In the genomic region with DNA sequence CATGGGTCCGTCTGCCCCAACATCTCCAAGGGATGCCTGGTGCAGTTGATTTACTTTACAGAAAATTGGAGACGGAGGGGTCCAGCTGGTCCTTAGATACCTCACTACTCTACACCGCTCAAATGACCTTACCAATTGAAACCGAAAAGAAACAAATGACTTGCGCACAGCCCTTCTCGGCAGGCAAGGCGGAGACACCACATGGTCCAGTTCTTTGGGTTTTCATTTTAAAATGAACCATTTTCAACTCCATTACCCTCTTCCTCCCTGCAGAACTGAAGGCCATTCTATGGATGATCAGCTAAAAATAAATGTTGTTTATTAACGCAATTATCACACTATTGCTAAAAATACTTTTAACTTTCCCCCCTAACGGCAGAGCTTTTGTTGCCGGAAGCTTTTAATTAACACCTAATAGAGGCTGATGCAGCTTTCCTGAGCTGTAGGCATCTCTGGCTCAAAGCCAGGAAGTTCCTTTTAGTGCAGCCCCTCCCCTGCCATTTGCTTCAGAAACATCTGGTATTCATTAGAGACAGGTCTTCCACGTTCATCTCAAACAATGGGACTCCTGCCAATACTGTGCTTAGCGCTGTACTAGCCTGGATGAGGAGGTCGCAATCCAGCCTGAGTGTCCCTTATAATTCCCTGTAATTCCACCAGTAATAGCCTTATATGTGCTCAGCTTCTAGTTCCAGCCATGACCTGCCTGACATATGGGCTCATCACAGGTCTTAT, we compare ENCODE assay signal across 10 mouse cellular contexts.
DNase-seq lines count a peak whose midpoint lies in the region; ATAC-seq and TF ChIP-seq lines count a peak whose summit lies in the region.
"Had no signal": no experiment of that assay in that cellular context is flagged by ENCODE, and none has a peak within 500 bp of the region (broad histone marks: within the 10 kb centered on the region; RNA-seq: fewer than 3 reads in every experiment).

No protein-coding gene starts in this region.

- H3K4me3 ChIP-seq in lung, embryonic 16.5 days (ENCODE audit: low read length) = no peak overlapping the region
- no peak overlapping the region for H3K4me3 ChIP-seq in embryonic facial prominence, embryonic 11.5 days (ENCODE audit: low read depth, low read length)
- H3K4me3 ChIP-seq in limb, embryonic 14.5 days (replicated peaks; ENCODE audit: low read length) = no peak overlapping the region; the same call in 1 of the 2 replicates

- H3K27ac ChIP-seq in lung, embryonic 16.5 days (ENCODE audit: low read length) = no peak overlapping the region
- no peak overlapping the region for H3K27ac ChIP-seq in embryonic facial prominence, embryonic 11.5 days (replicated peaks; ENCODE audit: low read depth, low read length)
- H3K27ac ChIP-seq in limb, embryonic 14.5 days (replicated peaks; ENCODE audit: low read depth, low read length) = no peak overlapping the region
- H3K27ac ChIP-seq: macrophage had no signal

- no peak for TF ChIP-seq POLR2A in limb, embryonic 14.5 days (IDR thresholded peaks at IDR 0.05; ENCODE audit: borderline replicate concordance, extremely low read depth, insufficient read depth, insufficient read length)

- H3K36me3 ChIP-seq in lung, embryonic 16.5 days (ENCODE audit: control insufficient read depth, insufficient read depth, low read length) = no peaks in the 10 kb centered on the region
- no peaks in the 10 kb centered on the region for H3K36me3 ChIP-seq in embryonic facial prominence, embryonic 11.5 days (replicated peaks; ENCODE audit: control insufficient read depth, insufficient read depth, low read depth, low read length)
- H3K36me3 ChIP-seq in limb, embryonic 14.5 days (ENCODE audit: control insufficient read depth, insufficient read depth, low read length) = no peaks in the 10 kb centered on the region

- WGBS in lung, embryonic 16.5 days = 39% methylated on average over 13 of the region's 13 CpGs
- 35% methylated on average over 13 of the region's 13 CpGs for WGBS in embryonic facial prominence, embryonic 11.5 days
- 10% methylated on average over 13 of the region's 13 CpGs for WGBS in limb, embryonic 14.5 days

- no peaks in the 10 kb centered on the region for H3K9me3 ChIP-seq in lung, embryonic 16.5 days (ENCODE audit: control insufficient read depth, low read length)
- no peaks in the 10 kb centered on the region for H3K9me3 ChIP-seq in embryonic facial prominence, embryonic 11.5 days (replicated peaks; ENCODE audit: control insufficient read depth, low read length)
- no peaks in the 10 kb centered on the region for H3K9me3 ChIP-seq in limb, embryonic 14.5 days (ENCODE audit: control insufficient read depth, low read length)

- no peak for DNase-seq in lung, adult 18-20 months
- peak; percentile 88 for DNase-seq in embryonic facial prominence, embryonic 11.5 days (ENCODE audit: low spot score)
- peak; percentile 92 for DNase-seq in limb, embryonic 14.5 days (ENCODE audit: low spot score)
- DNase-seq in yolk sac, embryonic 10.5 days (ENCODE audit: low spot score) = peak; percentile 1
- no peak for DNase-seq in adrenal gland, postnatal 25 days
- DNase-seq in layer of hippocampus, postnatal 14 days (ENCODE audit: low spot score in 2 of 2) = no peak
- DNase-seq: cerebellum, adult 11-12 months; gastrocnemius, postnatal 10 days had no signal

- peak; percentile 94 for ATAC-seq in lung, embryonic 16.5 days (ENCODE audit: low read depth)
- peak; percentile 72; the same call in 1 of the 2 replicates for ATAC-seq in embryonic facial prominence, embryonic 11.5 days (replicated peaks; ENCODE audit: insufficient number of reproducible peaks, low FRiP score, low TSS enrichment, low read depth)
- peak; percentile 78 for ATAC-seq in limb, embryonic 14.5 days (ENCODE audit: low FRiP score, low read depth)

- H3K27me3 ChIP-seq in lung, embryonic 16.5 days (ENCODE audit: control insufficient read depth, insufficient read depth, low read depth, low read length) = no peaks in the 10 kb centered on the region
- no peaks in the 10 kb centered on the region for H3K27me3 ChIP-seq in embryonic facial prominence, embryonic 11.5 days (ENCODE audit: control insufficient read depth, insufficient read depth, low read length)
- H3K27me3 ChIP-seq in limb, embryonic 14.5 days (ENCODE audit: control insufficient read depth, insufficient read depth, low read length) = peaks cover 57% of the 10 kb centered on the region; the same call in 1 of the 2 replicates

- peaks cover 5% of the 10 kb centered on the region for H3K4me1 ChIP-seq in lung, embryonic 16.5 days (replicated peaks; ENCODE audit: control insufficient read depth, insufficient read depth, low read length)
- H3K4me1 ChIP-seq in embryonic facial prominence, embryonic 11.5 days (ENCODE audit: control insufficient read depth, insufficient read depth, low read length) = no peaks in the 10 kb centered on the region; the same call in 1 of the 2 replicates
- peaks cover 17% of the 10 kb centered on the region for H3K4me1 ChIP-seq in limb, embryonic 14.5 days (ENCODE audit: control insufficient read depth, insufficient read depth, low read length)

- peak overlapping the region; percentile 26 for H3K4me2 ChIP-seq in lung, embryonic 16.5 days (ENCODE audit: low read depth, low read length)
- H3K4me2 ChIP-seq in embryonic facial prominence, embryonic 11.5 days (ENCODE audit: low read depth, low read length) = no peak overlapping the region
- H3K4me2 ChIP-seq in limb, embryonic 14.5 days (replicated peaks; ENCODE audit: low read depth, low read length, severe bottlenecking) = peak overlapping the region; percentile 1; the same call in 1 of the 2 replicates

- no peak overlapping the region for H3K9ac ChIP-seq in lung, embryonic 16.5 days (ENCODE audit: low read length)
- H3K9ac ChIP-seq in embryonic facial prominence, embryonic 11.5 days (replicated peaks; ENCODE audit: low read length) = no peak overlapping the region
- no peak overlapping the region for H3K9ac ChIP-seq in limb, embryonic 14.5 days (ENCODE audit: low read depth, low read length, severe bottlenecking)

Comparison
In these comparisons a context has a peak if more than half of its experiments do, and no peak if none do; other contexts are left out.
1. DNase-seq: peak in embryonic facial prominence, embryonic 11.5 days (single experiment), limb, embryonic 14.5 days (single experiment) and yolk sac, embryonic 10.5 days (single experiment); none in lung, adult 18-20 months (0 of 2), adrenal gland, postnatal 25 days (single experiment) and layer of hippocampus, postnatal 14 days (0 of 2).
2. Peak in every context shown above with its lines, with median percentiles within 50 percentile points of each other: ATAC-seq.